Mouse (Mus musculus) cerebellum, adult 2 months (tissue): ENCODE measurements around the gene Cask.

Experiments used
- CTCF ChIP-seq: fragments of 200-500 bp; IDR thresholded peaks from 2 replicates; pipeline ENCODE4 v1.5.1; 2011; ENCODE audit warnings: low read depth, mild to moderate bottlenecking, control low read depth, low read length, moderate library complexity, borderline replicate concordance; ENCODE audit not compliant: insufficient read depth
- POLR2A ChIP-seq: fragments of 200-500 bp; IDR thresholded peaks from 2 replicates; pipeline ENCODE4 v1.6.1; 2011; ENCODE audit warnings: low read length, control low read depth, borderline replicate concordance; ENCODE audit not compliant: insufficient read depth

GRCm38 (mm10) chrX:13576606-13577005 is 274.6 kb downstream of the Cask start:
- no peak for TF ChIP-seq CTCF
- TF ChIP-seq POLR2A = no peak
